Mouse (Mus musculus): ENCODE data around the gene Schip1.

Schip1 gene

DNA sequence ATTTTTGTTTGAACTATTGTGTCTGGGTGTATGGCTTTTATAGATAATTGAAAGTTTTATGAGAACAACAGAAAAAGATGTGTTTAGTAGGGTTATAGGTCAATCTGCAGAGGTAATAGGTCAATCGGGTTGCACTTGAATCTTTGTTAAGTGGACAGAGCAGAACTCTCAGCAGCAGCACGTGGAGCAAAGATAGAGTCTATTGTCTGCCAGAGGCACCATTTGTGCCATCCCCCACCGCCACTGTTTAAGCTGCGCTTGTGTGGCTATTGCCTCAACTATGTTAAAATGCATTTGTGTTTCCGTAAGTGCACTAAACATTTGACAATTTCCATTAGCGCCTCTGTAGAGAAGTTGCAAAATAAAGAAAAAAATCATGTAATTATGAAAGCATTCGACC is 335.5 kb downstream of the Schip1 start:
- no peak for DNase-seq

DNA sequence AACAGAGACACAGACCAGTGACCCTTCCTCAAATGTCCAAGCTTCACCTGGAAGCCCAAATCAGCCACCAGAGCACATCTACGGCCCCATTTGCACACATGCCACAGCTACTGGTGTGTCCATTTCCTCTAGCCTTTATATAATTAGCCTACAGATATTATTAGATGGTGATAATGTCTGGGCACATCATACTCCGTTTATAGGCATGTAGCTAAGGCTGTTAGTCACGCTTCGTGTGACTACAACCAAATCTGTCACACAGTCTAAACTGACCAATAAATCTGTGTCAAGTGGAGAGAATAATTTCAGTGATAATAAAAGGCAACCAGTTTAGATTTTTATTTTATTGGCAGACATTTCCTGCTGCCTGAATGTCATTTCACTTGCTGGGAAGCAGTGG is 338.7 kb downstream of the Schip1 start:
- no peak for DNase-seq

DNA sequence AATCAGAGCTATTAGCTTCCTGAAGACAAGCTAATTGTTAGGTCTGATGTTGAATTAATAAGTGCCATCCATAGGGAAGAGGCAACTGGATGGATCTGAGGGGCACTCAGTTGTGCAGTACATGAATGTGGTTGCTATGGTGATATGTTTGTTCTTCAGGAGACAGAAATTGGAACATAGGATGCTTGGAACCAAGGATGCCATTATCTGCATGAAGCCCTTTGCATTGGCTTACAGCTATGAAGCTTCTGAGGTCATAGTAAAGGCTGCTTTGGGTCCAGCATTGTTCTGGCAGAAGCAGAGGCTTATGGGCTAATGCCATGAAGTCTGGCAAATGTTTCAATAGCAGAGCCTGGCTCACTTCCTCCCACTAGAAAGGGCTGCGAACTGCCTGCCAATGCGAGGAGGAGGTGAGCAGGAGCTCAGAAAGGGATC is 339.2 kb downstream of the Schip1 start:
- peak; percentile 35 for DNase-seq

GRCm38 (mm10) chr3:68405724-68406123 is 341.1 kb downstream of the Schip1 start:
- no peak for DNase-seq

DNA sequence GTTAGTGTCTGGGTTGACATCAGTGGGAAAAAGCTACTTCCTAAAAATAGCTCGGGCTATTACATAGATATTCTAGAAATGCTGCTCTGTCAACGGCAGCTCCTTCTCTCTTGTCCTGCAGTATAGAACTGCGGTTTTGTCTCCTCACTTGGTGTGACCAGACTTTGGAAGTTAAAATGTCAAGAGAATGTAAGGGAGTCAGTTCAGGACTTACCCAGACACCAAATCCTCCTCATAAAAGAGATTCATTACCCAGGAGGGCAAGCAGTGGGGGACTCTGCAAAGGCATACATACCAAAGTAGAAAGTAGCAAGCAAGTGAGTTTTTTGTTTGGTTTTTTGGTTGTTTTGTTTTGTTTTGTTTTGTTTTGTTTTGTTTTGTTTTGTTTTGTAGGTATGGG is 347.7 kb downstream of the Schip1 start:
- DNase-seq, result no peak

GRCm38 (mm10) chr3:68419792-68420191 is 355.2 kb downstream of the Schip1 start:
- DNase-seq, result no peak

GRCm38 (mm10) chr3:68420927-68421326 is 356.3 kb downstream of the Schip1 start:
- DNase-seq, result peak; percentile 15

DNA sequence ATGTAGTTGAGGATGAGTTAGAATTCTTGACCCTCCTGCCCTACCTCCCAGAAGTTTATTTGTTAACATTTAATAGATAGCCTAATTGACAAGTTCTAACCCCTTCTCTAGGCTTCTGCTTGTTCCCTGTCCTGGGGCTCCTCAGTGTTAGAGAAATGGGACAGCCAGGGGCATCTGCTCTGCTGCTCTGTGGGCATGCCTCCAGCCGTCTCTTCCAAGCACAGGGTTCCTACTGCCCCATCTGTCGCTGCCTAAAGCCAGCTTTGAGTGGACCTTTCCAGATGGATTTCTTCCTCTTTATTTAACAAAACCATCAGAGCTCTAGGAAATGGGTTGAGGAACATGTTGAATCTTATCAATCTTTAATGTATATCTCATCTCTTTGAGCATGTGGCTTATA is 357.2 kb downstream of the Schip1 start:
- peak; percentile 80 for DNase-seq

- DNase-seq, result no peak
Measured at GRCm38 (mm10) chr3:68428081-68428480, 363.5 kb downstream of the Schip1 start.

- DNase-seq, result no peak
Measured at GRCm38 (mm10) chr3:68434435-68434834, 369.8 kb downstream of the Schip1 start.

GRCm38 (mm10) chr3:68434897-68435296 is 370.3 kb downstream of the Schip1 start:
- DNase-seq, result no peak

DNA sequence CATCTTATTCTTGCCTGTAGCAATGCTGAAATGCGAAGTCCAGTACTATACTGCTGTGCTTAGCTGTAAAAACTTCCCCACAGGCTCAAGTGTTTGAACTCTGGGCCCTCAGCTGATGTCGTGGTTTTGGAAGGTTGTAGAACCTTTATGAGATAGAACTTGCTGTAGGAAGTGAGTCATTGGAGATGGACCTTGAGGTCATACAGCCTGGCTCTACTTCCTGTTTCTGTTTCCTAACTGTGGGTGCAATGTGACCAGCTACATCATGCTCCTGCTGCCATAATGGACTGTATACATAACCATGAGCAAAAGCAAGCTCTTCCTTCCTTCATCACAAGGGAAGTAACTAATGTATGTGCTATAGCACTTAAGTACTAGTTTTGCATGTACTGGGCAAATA is 383.9 kb downstream of the Schip1 start:
- DNase-seq, result no peak

- no peak for DNase-seq
Measured at GRCm38 (mm10) chr3:68451634-68452033, 387.0 kb downstream of the Schip1 start.

DNA sequence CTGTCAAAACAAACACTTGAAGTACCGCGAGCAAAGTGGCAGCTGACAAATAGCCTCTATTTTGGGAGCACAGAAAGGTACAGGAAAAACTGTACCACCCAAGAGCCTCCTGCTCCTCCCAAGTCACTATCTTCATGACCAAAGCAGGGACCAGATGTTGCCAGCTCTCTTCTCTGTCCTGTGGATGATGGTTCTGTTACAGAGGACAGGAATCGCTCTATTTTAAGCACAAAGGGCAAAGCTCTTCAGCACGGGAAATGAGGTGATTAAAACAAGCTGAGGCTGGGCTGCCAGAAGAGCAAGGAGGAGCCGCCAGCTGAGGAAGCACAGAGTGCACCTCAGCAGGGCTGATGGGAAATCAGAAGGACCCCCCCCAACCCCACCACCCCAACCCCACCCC is 388.7 kb downstream of the Schip1 start:
- DNase-seq, result no peak

DNA sequence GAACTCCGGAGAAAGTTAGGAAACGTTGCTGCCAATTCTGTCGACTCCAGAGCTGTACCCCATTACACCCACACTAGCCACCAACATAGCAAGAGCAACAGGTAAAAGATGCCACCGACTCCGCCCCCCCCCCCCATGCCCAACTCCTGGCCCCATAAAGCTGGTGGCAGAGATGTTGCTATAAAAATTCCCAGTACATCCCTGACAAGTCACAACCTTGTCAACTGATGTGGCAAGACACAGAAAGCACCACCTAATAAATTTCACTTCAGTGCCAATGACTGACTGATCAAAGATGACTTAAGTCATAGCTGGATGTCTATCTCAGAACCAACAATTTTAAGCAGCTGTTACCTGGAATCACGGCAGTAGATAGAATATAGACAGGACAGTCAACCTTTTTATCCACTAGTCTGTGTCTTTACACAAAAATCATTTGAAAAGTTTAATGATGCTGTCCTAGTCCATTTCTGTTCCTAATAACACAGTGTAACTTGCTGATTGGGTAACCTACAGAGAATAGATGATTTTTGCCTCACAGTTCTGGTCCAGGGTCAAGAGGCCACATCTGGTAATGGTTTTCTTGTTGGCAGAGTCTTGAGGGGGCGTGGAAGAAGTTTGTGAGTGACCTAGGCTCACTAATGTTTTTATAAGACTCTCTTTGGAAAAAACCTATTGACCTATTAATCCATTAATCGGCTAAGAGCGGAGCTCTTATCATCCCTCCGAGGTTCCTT is 389.3 kb downstream of the Schip1 start:
- DNase-seq, result no peak

GRCm38 (mm10) chr3:68466643-68467042 is 402.0 kb downstream of the Schip1 start:
- DNase-seq, result no peak

GRCm38 (mm10) chr3:68467941-68468687 is 403.5 kb downstream of the Schip1 start:
- no peak for DNase-seq

DNA sequence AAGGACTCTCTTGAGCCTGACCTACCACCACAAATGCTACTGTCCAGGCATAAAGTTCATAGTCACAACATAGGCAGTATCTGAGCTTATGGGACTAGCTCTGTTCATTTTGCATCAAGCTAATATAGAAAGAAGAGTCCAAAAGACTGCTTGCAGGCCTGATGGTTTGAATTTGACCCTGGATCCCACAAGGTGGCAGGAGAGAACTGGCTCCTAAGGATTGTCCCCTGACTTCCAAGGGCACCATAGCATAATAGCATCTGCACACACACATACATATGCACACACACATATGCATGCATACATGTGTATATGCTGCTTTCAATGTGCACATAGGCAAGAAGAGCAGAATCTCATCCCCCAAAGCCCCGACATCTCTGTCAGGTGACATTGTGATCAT is 405.0 kb downstream of the Schip1 start:
- no peak for DNase-seq

DNA sequence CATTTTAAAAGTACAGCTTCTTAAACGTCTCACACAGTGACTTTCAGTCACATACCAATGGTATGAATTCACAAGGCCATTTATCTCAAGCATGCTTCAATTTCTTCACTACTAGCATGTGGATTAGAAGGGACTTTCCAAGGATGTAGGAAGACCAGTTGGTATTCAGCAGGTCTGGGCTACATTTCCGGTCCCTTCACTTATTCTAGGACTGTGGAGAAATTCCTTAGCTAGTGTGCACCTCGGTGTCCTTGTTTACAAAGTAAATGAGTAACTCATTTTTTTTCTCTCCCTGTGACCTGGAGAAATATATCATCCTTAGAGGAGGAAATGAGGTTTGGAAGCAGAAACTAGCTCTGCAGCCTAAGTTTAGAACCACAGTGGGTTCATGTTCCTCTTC is 405.5 kb downstream of the Schip1 start:
- DNase-seq, result no peak

DNA sequence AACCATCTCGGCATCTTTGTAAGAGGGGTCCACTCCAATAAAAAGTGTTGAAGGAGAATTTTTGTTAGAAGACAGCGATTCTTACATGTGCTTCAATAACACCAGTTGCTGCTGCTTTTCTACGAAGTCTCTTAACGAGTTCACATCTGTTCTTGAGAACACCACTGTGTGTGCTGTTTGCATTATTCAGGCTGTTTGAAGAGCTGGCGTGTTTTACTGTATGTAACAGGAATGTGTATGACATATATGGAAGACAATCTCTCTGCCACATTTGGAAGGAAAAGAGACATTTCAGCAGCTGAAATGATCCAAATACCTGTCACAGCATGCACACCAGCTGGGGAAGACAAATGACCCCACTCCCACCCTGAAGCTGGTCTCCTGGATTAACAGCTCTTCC is 406.0 kb downstream of the Schip1 start:
- DNase-seq, result no peak

- no peak for DNase-seq
Measured at GRCm38 (mm10) chr3:68476336-68476735, 411.7 kb downstream of the Schip1 start.

DNA sequence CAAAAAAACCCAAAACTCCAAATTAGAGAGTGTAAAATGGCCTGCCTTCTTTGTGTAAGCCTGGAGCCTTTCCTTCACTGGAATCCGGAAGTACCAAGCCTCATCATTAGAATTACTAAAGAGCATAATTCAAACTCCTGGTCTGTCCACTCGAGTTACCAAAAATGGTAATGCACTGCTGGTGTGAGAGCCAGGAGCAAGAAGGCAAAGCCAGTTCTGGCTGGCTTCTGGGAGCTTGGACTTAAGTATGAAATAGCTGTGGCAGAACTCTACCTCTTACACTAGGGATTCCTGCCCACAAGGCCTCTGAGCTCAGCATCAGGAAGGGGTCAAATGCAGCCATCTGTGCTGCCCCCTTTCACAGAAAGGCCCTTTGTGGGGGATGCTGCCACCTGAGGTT is 412.9 kb downstream of the Schip1 start:
- no peak for DNase-seq

- DNase-seq, result no peak
Measured at GRCm38 (mm10) chr3:68479266-68479665, 414.7 kb downstream of the Schip1 start.

DNA sequence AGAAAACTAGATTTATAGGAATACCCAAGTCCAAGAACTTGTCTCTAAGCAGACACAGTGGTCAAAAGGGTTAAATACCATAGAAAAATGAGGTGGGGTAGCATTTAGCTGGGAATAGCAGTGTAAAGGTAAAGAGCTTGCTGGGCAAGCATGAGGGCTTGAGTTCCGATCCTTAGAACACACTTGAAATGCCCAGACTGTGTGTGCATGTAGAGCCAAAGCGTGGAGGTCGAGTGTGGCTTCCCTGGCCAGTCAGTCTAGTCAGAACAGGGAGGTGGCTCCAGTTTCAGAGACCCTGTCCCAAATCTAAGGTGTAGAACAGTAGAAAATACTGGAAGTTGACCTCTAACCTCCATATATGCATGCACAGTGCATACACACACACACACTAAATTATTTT is 418.9 kb downstream of the Schip1 start:
- no peak for DNase-seq

- DNase-seq, result no peak
Measured at GRCm38 (mm10) chr3:68484021-68484420, 419.4 kb downstream of the Schip1 start.
